Mouse (Mus musculus): ENCODE measurements around the gene Lrrc8c. TPM values are rescaled to one million over a fixed set of nuclear protein-coding genes. Genes with fewer than 3 reads are reported as not detected.

Gene Lrrc8c
- polyA plus RNA-seq, 1 experiment from 2014 or later: 26.7 TPM

DNA sequence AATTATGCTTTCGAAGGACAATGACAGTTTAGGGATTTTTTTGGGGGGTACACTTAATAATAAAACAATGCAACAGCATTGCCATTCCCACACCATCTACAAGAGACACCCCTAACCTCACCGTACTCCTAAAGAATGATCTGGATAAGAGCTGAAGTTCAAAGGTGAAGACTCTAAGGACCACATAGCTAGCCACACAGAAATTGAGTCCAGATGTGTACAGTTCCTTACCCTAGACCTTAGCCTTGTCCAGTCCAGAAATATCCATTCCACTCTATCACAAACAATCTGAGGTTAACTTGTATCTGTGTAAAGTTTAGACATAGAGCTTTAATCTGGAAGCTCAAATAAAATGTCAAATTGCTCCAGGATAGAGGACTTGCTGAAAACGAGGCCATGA lies 2.9 kb upstream of the Lrrc8c start:
- Histone ChIP-seq H3K4me1 (peaks cover 36% of the 10 kb centered on the region), H3K4me3 (no peak overlapping the region), H3K27ac (no peak overlapping the region), H3K27me3 (ENCODE audit: insufficient read depth, poor library complexity, severe bottlenecking) (no peaks in the 10 kb centered on the region), H3K36me3 (no peaks in the 10 kb centered on the region), H3K9me3 (no peaks in the 10 kb centered on the region)
- 63% methylated on average over 3 of the region's 3 CpGs for WGBS
- no peak for DNase-seq (ENCODE audit: low spot score)

- Histone ChIP-seq H3K27me3 (ENCODE audit: insufficient read depth, poor library complexity, severe bottlenecking) (no peaks in the 10 kb centered on the region), H3K4me1 (peaks cover 50% of the 10 kb centered on the region), H3K4me3 (peak overlapping the region; percentile 93), H3K36me3 (peaks cover 7% of the 10 kb centered on the region; the same call in 1 of the 2 replicates), H3K27ac (peak overlapping the region; percentile 98), H3K9me3 (no peaks in the 10 kb centered on the region)
- no peak for DNase-seq (ENCODE audit: low spot score)
- 12% methylated on average over 7 of the region's 7 CpGs for WGBS
These were observed 1.1 kb upstream of the Lrrc8c start for GRCm38 (mm10) chr5:105517992-105518625.

DNA sequence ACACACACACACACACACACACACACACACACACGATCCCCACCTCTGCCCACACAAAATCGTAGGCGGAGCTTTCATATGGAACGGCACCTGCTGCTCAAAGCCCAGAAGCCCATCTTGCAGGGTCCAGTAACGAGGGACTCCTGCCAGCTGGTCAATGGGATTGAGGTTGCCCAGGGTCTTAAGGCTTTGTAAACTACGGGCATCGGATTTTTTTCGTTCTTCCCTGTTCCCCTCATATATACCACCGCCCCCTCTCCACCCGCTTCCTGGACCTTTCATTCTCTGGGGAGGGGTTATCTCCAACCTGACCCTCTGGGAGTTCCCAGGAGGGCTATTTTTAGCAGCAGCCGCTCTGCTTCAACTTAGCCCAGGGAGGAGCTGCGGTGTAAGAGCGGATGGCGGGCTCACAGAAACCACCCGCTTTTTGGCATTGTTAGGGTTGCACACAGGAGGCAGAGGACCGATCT lies 527 bp upstream of the Lrrc8c start:
- Histone ChIP-seq H3K36me3 (peaks cover 7% of the 10 kb centered on the region; the same call in 1 of the 2 replicates), H3K4me3 (peak overlapping the region; percentile 93), H3K27me3 (ENCODE audit: insufficient read depth, poor library complexity, severe bottlenecking) (no peaks in the 10 kb centered on the region), H3K9me3 (no peaks in the 10 kb centered on the region), H3K27ac (peak overlapping the region; percentile 98), H3K4me1 (peaks cover 56% of the 10 kb centered on the region)
- peak; percentile 88 for DNase-seq (ENCODE audit: low spot score)
- under 1% methylated on average over 16 of the region's 16 CpGs for WGBS

DNA sequence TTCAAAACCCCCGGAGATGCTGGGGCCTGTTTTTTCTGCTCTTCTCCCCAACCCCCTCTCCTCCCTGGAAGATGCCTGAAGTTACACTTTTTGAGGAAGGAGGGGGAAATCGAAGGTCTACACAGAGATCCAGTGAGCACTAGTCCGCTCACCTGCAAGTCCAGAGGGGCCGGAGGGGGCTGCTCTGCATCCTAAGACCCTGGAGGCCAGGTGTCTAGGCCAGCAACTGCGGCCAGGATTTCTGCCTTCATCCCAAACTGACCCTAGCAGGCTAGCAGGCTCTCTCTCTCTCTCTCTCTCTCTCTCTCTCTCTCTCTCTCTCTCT lies 750 bp downstream of the Lrrc8c start:
- peaks cover 68% of the 10 kb centered on the region for H3K4me1 ChIP-seq
- peak overlapping the region; percentile 98 for H3K27ac ChIP-seq
- no peak for DNase-seq (ENCODE audit: low spot score)
- H3K27me3 ChIP-seq (ENCODE audit: insufficient read depth, poor library complexity, severe bottlenecking): no peaks in the 10 kb centered on the region
- WGBS: 2% methylated on average over 5 of the region's 5 CpGs
- H3K9me3 ChIP-seq: no peaks in the 10 kb centered on the region
- peak overlapping the region; percentile 93 for H3K4me3 ChIP-seq
- peaks cover 10% of the 10 kb centered on the region; the same call in 1 of the 2 replicates for H3K36me3 ChIP-seq

- WGBS: 42% methylated on average over 9 of the region's 9 CpGs
- Histone ChIP-seq H3K27ac (peak overlapping the region; percentile 98), H3K4me1 (peaks cover 73% of the 10 kb centered on the region), H3K9me3 (no peaks in the 10 kb centered on the region), H3K4me3 (peak overlapping the region; percentile 93), H3K27me3 (ENCODE audit: insufficient read depth, poor library complexity, severe bottlenecking) (no peaks in the 10 kb centered on the region), H3K36me3 (peaks cover 14% of the 10 kb centered on the region; the same call in 1 of the 2 replicates)
- no peak for DNase-seq (ENCODE audit: low spot score)
These were observed 1.3 kb downstream of the Lrrc8c start for GRCm38 (mm10) chr5:105520442-105520965.

- peaks cover 19% of the 10 kb centered on the region; the same call in 1 of the 2 replicates for H3K36me3 ChIP-seq
- H3K4me3 ChIP-seq: peak overlapping the region; percentile 30; the same call in 1 of the 2 replicates
- peak overlapping the region; percentile 72; the same call in 1 of the 2 replicates for H3K27ac ChIP-seq
- H3K4me1 ChIP-seq: peaks cover 68% of the 10 kb centered on the region
- DNase-seq (ENCODE audit: low spot score): peak; percentile 91
- H3K27me3 ChIP-seq (ENCODE audit: insufficient read depth, poor library complexity, severe bottlenecking): no peaks in the 10 kb centered on the region
- H3K9me3 ChIP-seq: no peaks in the 10 kb centered on the region
- 29% methylated on average over 3 of the region's 3 CpGs for WGBS
These were observed 4.3 kb downstream of the Lrrc8c start for GRCm38 (mm10) chr5:105523452-105523851.

DNA sequence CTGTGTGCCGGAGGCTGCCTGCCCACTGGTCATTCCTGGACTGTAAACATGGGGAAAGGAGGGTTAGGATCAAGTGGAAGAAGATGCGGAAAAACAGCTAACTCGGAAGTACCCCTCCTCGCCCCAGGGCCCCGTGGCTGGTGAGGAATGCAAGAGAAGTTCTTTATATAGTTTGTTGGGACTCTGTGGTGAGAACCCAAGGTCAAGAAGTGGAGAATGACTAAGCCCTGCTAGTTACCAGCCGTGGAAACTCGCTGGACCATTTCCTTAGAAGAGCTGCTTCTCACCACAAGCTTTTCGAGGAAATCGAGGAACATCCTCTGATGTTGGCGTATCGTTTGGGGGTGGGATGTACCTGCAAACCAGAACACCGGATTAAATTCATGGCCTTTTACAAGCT lies 5.8 kb downstream of the Lrrc8c start:
- no peaks in the 10 kb centered on the region for H3K9me3 ChIP-seq
- peaks cover 19% of the 10 kb centered on the region; the same call in 1 of the 2 replicates for H3K36me3 ChIP-seq
- DNase-seq (ENCODE audit: low spot score): no peak
- H3K4me1 ChIP-seq: peaks cover 67% of the 10 kb centered on the region
- no peaks in the 10 kb centered on the region for H3K27me3 ChIP-seq (ENCODE audit: insufficient read depth, poor library complexity, severe bottlenecking)
- no peak overlapping the region for H3K4me3 ChIP-seq
- peak overlapping the region; percentile 72 for H3K27ac ChIP-seq
- 76% methylated on average over 12 of the region's 12 CpGs for WGBS

DNA sequence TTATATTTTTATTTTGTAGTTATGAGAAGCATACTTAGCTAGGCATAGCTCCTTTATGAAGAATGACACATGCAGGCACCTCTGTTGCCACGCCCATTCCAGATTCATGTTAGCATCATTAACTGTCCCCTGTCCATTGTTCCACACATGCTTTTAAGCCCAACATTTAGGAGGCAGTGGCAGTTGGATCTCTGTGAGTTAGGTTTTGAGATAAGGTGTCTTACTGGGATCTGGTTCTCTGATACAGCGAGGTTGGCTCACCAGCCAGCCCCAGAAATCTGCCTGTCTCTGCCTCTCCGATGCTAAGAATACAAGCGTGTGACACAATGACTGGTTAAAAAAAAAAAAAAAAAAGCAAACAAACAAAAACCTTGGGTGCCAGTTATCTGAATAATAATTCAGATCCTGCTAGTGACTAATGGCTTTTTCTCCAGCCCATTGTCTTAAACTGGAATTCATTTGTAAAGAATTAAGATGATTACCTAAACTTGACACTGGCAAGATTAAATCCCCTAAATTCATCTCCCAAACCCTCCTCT lies 7.0 kb downstream of the Lrrc8c start:
- no peak for DNase-seq (ENCODE audit: low spot score)
- peaks cover 59% of the 10 kb centered on the region for H3K4me1 ChIP-seq
- 77% methylated on average over 4 of the region's 4 CpGs for WGBS
- no peaks in the 10 kb centered on the region for H3K9me3 ChIP-seq
- no peak overlapping the region for H3K4me3 ChIP-seq
- H3K36me3 ChIP-seq: peaks cover 19% of the 10 kb centered on the region; the same call in 1 of the 2 replicates
- H3K27ac ChIP-seq: no peak overlapping the region
- H3K27me3 ChIP-seq (ENCODE audit: insufficient read depth, poor library complexity, severe bottlenecking): no peaks in the 10 kb centered on the region

GRCm38 (mm10) chr5:105526766-105527165 lies 7.6 kb downstream of the Lrrc8c start:
- Histone ChIP-seq H3K27ac (peak overlapping the region; percentile 77; the same call in 1 of the 2 replicates), H3K9me3 (no peaks in the 10 kb centered on the region), H3K36me3 (peaks cover 19% of the 10 kb centered on the region; the same call in 1 of the 2 replicates), H3K4me3 (no peak overlapping the region), H3K4me1 (peaks cover 55% of the 10 kb centered on the region), H3K27me3 (ENCODE audit: insufficient read depth, poor library complexity, severe bottlenecking) (no peaks in the 10 kb centered on the region)
- WGBS: 73% methylated on average over 9 of the region's 9 CpGs
- DNase-seq (ENCODE audit: low spot score): no peak

DNA sequence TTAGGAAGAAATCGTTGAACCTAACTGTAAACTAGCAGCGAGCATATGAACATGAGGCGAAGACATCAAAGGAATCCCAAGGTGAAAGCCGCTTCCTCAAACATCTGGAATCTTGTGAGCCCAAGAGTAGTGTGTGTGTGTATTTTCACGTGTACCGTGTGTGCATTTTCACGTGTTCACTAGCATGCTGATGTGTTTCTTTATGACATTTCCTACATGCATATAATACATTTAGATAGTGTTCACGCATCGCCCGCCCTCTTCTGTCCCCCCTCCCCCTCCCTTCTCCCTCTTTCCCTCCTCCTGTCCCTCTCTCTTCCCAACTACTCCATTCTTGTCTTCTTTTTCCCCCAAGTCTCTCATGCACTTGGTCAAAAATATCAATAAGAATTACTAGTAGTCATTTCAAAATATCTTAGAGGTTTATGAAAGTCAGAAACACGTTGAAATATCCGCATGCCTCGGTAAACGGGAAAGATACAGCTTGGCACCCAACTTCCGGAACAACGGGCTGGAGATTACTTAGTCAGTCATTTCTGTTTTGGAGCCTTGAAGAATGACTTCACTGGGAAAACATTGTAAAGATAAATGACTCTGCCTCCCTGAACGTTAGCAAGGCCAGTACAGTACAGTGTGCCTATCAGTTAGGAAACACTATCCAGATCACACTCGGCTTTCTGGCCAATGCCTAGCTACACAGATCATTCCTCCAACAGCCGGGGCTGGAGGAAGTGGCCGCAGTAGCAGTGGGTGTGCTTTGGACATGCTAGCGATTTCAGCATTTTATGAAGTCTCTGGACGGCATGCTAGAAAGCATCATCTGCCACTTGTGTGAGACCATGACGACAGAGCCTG lies 8.5 kb downstream of the Lrrc8c start:
- H3K4me3 ChIP-seq: peak overlapping the region; percentile 31; the same call in 1 of the 2 replicates
- DNase-seq (ENCODE audit: low spot score): peak; percentile 91
- WGBS: 51% methylated on average over 23 of the region's 23 CpGs
- H3K9me3 ChIP-seq: no peaks in the 10 kb centered on the region
- H3K4me1 ChIP-seq: peaks cover 49% of the 10 kb centered on the region
- H3K27ac ChIP-seq: peak overlapping the region; percentile 77
- H3K36me3 ChIP-seq: peaks cover 15% of the 10 kb centered on the region; the same call in 1 of the 2 replicates
- H3K27me3 ChIP-seq (ENCODE audit: insufficient read depth, poor library complexity, severe bottlenecking): no peaks in the 10 kb centered on the region

GRCm38 (mm10) chr5:105530576-105530975 lies 11.4 kb downstream of the Lrrc8c start:
- no peaks in the 10 kb centered on the region for H3K9me3 ChIP-seq
- no peak overlapping the region for H3K4me3 ChIP-seq
- no peaks in the 10 kb centered on the region for H3K27me3 ChIP-seq (ENCODE audit: insufficient read depth, poor library complexity, severe bottlenecking)
- DNase-seq (ENCODE audit: low spot score): no peak
- 77% methylated on average over 6 of the region's 6 CpGs for WGBS
- H3K27ac ChIP-seq: 0 out of 2 replicates have a peak overlapping the region, but pooled peaks have one; percentile 18
- peaks cover 25% of the 10 kb centered on the region for H3K4me1 ChIP-seq
- H3K36me3 ChIP-seq: peaks cover 12% of the 10 kb centered on the region; the same call in 1 of the 2 replicates

DNA sequence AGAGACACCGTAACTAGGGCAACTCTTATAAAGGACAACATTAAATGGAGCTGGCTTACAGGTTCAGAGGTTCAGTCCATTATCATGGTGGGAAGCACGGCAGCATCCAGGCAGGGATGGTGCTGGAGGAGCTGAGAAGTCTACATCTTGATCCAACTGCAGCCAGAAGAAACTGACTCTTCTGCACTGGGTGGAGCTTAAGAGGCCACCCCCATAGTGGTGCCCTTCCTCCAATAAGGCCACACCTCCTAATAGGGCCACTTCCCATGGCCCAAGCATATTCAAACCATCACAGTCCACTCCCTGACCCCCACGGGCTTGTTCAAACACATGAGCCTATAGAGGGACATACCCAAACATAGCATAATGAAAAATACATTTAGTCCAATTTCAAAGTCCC lies 16.0 kb downstream of the Lrrc8c start:
- H3K4me1 ChIP-seq: peaks cover 8% of the 10 kb centered on the region; the same call in 1 of the 2 replicates
- H3K36me3 ChIP-seq: peaks cover 38% of the 10 kb centered on the region
- DNase-seq (ENCODE audit: low spot score): no peak
- H3K9me3 ChIP-seq: no peaks in the 10 kb centered on the region
- 97% methylated on average over 3 of the region's 3 CpGs for WGBS
- H3K27me3 ChIP-seq (ENCODE audit: insufficient read depth, poor library complexity, severe bottlenecking): no peaks in the 10 kb centered on the region
- H3K27ac ChIP-seq: no peak overlapping the region
- no peak overlapping the region for H3K4me3 ChIP-seq

Measured in heart, embryonic 10.5 days (tissue).